Mouse (Mus musculus) heart, adult 2 months (tissue): ENCODE results near the gene Cul1. TPM values are rescaled to one million over a fixed set of nuclear protein-coding genes. Genes with fewer than 3 reads are reported as not detected.

Source experiments
- DNase-seq, 2 experiments: peaks; one replicate each; pipeline ENCODE4 v3.0.0; 2021
- H3K27ac ChIP-seq: fragments of 200-600 bp; 2 replicates; pipeline ENCODE4 v1.8.1; 2022
- H3K27me3 ChIP-seq: fragments of 200-500 bp; 2 replicates; pipeline ENCODE4 v1.6.1; 2012; ENCODE audit warnings: mild to moderate bottlenecking, low read length, inconsistent platforms, mixed read lengths; ENCODE audit not compliant: control insufficient read depth, insufficient read depth
- H3K36me3 ChIP-seq: fragments of 200-500 bp; 2 replicates; pipeline ENCODE4 v1.6.1; 2012; ENCODE audit warnings: low read length, inconsistent platforms; ENCODE audit not compliant: control insufficient read depth, insufficient read depth
- H3K4me1 ChIP-seq: fragments of 200-500 bp; 2 replicates; pipeline ENCODE4 v1.6.1; 2011; ENCODE audit warnings: low read length; ENCODE audit not compliant: control insufficient read depth, insufficient read depth
- H3K4me3 ChIP-seq: fragments of 200-600 bp; 2 replicates; pipeline ENCODE4 v1.8.1; 2022
- H3K79me2 ChIP-seq: fragments of 200-500 bp; replicated peaks from 2 replicates; pipeline ENCODE4 v1.6.1; 2012; ENCODE audit warnings: mild to moderate bottlenecking, inconsistent platforms, low read length, moderate library complexity, mixed read lengths; ENCODE audit not compliant: control insufficient read depth, insufficient read depth
- H3K9ac ChIP-seq: fragments of 200-500 bp; 2 replicates; pipeline ENCODE4 v1.6.1; 2012; ENCODE audit warnings: low read depth, mild to moderate bottlenecking, control low read depth, inconsistent platforms, low read length, mixed read lengths
- CTCF ChIP-seq: fragments of 200-600 bp; IDR thresholded peaks from 2 replicates; pipeline ENCODE4 v1.8.1; 2022; ENCODE audit warnings: antibody characterized with exemption, mild to moderate bottlenecking, moderate library complexity
- EP300 ChIP-seq: fragments of 200-500 bp; IDR thresholded peaks from 2 replicates; pipeline ENCODE4 v1.6.1; 2011; ENCODE audit warnings: low read depth, low read length, control low read depth; ENCODE audit not compliant: insufficient read depth
- POLR2A ChIP-seq: fragments of 200-500 bp; IDR thresholded peaks from 2 replicates; pipeline ENCODE4 v1.6.1; 2011; ENCODE audit warnings: mild to moderate bottlenecking, low read depth, low read length, control low read depth; ENCODE audit not compliant: insufficient read depth
- WGBS: fragments of 180-500 bp; shearing (Covaris S2); methylation state at CpG from one replicate; pipeline ENCODE4 v1.1.7; 2018; 5-methylcytosine and 5-hydroxymethylcytosine counted together
- intact Hi-C: fragments of 180-260 bp; cut with DNase I; formaldehyde crosslinking; loops from one replicate; pipeline ENCODE4 v1.15.1; 2025
- polyA plus RNA-seq: library from polyadenylated mRNA; depleted of rRNA; stranded (reverse); fragments of >200 nt; gene quantifications from 2 replicates; pipeline ENCODE4 v1.2.3, GENCODE M21; 2012
- total RNA-seq, 2 experiments: library from RNA; stranded (reverse); gene quantifications; 2 replicates each; pipeline ENCODE4 v1.2.3; 2021

Gene Cul1
- total and polyA plus RNA-seq, 3 experiments, result 22.7 to 68.6 (median 60.0) TPM

DNA sequence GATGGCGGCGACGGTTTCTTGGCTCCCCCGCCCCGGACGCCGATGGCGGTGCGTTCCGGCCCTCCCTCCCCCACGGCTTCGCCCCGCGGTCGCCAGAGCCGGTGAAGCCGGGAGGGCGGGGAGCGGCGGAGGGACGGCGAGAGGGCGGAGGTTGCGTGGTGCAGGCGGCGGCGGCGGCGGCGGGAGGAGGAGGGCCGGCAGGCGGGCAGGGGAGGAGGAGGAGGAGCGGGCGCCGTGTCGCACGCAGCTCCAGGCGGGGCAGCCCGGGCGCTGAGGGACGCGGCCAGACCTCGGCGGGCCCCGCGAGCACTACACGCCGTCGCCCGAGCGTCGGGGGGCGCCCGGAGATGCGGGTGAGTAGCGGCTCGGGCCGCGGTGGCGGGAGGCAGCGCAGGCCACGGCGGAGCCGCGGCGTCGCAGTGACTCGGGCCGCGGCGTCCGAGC is 955 bp downstream of the Cul1 start:
- Histone ChIP-seq H3K27me3 (no peaks in the 10 kb centered on the region), H3K27ac (peak overlapping the region; percentile 93), H3K79me2 (0 out of 2 replicates have a peak, but pooled peaks cover 4% of the 10 kb centered on the region), H3K9ac (peak overlapping the region; percentile 98), H3K36me3 (peaks cover 15% of the 10 kb centered on the region), H3K4me1 (peaks cover 7% of the 10 kb centered on the region), H3K4me3 (peak overlapping the region; percentile 91)
- peak; percentile 90 to 91 for DNase-seq
- intact Hi-C loops, result loop anchor here (2.0 to 10.0 kb wide), 2 partner anchors 139 to 141 kb away; partner anchors contain the start of gene Ezh2
- WGBS, result under 1% methylated on average over 63 of the region's 72 CpGs
- TF ChIP-seq CTCF (no peak), EP300 (no peak), POLR2A (no peak; the same call in 1 of the 2 replicates)

DNA sequence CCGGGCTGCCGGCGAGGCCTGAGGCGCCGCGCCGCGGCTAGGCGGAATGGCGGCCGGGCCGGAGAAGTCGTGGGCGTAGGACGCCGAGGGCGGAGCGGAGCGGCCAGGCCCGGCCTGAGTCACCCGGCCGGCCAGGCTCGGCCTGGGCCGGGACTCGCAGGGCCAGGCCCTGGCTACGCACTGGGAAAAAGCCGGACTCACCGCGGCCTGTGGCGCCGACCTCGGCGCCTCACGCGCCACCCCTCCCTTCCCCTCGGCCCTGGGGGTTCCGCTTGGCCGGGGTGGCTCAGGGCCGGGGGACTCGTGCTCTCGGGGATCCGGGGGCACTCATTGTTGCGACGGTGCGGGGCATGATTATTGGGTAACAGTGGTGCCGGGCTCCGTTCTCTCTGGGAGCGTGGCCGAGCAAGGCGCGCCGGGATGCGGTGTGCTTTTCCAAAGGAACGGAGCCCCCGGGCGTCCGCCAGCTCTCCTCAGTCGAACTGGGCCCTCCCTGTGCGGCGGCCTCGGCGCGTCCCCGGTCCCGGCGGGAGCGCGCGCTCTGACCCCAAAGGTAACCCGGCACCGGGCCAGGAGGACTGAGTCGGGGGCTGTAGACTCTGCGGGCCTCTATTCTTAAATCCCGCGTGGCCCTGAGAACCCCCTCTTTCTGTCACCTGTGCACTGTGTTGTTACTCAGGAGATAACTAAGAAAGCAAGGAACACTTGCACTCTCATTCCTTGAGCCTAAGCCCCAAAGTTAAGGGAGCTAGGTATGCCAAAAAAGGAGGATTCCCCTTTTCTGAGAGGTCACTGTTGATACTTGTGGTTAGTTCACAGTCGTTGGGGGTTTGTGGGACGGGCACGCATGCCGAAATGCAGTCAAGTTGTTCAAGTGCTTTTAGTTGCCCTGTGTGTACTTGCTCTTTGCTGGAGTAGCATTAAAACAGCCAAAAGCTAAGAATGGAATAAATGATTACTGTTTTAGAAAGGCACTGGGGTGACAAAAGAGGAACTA is 1.7 kb downstream of the Cul1 start:
- Histone ChIP-seq H3K79me2 (0 out of 2 replicates have a peak, but pooled peaks cover 4% of the 10 kb centered on the region), H3K9ac (peak overlapping the region; percentile 98)
- DNase-seq, result peak; percentile 79 to 86

DNA sequence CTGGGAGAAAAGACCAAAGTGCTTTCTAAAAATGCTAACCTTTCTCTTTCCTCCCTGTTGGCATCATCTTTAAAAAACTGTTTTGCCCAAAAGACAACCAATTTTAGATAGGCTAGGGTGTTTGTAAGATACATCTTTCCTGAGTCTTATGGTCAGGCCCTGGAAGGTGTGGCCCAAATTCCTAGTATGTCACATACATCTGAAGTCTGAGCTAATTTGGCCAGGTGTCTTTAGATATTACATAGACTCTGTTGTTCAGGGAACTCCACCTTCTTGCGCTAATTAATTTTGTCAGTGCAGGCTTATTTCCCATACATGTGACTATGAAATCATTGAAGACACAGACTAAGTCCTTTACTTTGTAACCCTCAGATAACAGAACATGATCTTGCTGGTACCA is 2.6 kb downstream of the Cul1 start:
- H3K36me3 ChIP-seq, result peaks cover 15% of the 10 kb centered on the region
- no peak overlapping the region; the same call in 1 of the 2 replicates for H3K27ac ChIP-seq
- TF ChIP-seq EP300, result no peak
- TF ChIP-seq POLR2A, result no peak
- no peak for TF ChIP-seq CTCF
- H3K4me1 ChIP-seq, result peaks cover 7% of the 10 kb centered on the region
- H3K9ac ChIP-seq, result no peak overlapping the region
- intact Hi-C loops, result loop anchor here (2.0 to 10.0 kb wide), 3 partner anchors 51 to 141 kb away; partner anchors contain the start of gene Ezh2
- 0 out of 2 replicates have a peak, but pooled peaks cover 4% of the 10 kb centered on the region for H3K79me2 ChIP-seq
- H3K4me3 ChIP-seq, result peak overlapping the region; percentile 91
- H3K27me3 ChIP-seq, result no peaks in the 10 kb centered on the region
- 62% methylated on average over 1 of the region's 1 CpGs for WGBS
- DNase-seq, result no peak

More for the DNA sequence above, 1.7 kb downstream of the Cul1 start:
- Histone ChIP-seq H3K27me3 (no peaks in the 10 kb centered on the region), H3K4me3 (peak overlapping the region; percentile 91), H3K36me3 (peaks cover 15% of the 10 kb centered on the region), H3K27ac (peak overlapping the region; percentile 93), H3K4me1 (peaks cover 7% of the 10 kb centered on the region)
- intact Hi-C loops, result loop anchor here (2.0 to 10.0 kb wide), 3 partner anchors 52 to 140 kb away; partner anchors contain the start of gene Ezh2
- TF ChIP-seq EP300, result no peak
- TF ChIP-seq CTCF, result no peak
- TF ChIP-seq POLR2A, result no peak; the same call in 1 of the 2 replicates
- under 1% methylated on average over 79 of the region's 79 CpGs for WGBS

DNA sequence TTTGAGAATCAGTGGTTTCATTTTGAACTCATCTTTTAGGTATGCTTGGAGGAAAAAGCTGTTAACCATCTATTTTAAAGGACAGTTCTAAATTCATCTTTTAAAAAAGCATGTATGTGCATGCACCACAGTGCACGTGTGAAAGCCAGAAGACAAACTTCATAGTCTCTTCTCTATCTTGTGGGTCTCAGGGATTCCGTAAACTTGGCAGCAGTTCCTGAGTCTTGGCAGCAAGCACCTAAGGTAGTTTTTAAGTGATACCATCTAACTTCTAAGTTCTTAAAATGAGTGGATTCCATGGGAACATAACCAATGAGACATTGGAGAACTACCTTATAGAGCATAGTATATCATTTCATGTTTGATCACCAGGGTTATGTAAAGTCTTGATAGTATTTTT is 3.7 kb downstream of the Cul1 start:
- Histone ChIP-seq H3K79me2 (peaks cover 7% of the 10 kb centered on the region), H3K27me3 (no peaks in the 10 kb centered on the region), H3K9ac (no peak overlapping the region), H3K4me3 (no peak overlapping the region), H3K36me3 (peaks cover 15% of the 10 kb centered on the region), H3K4me1 (peaks cover 7% of the 10 kb centered on the region), H3K27ac (no peak overlapping the region)
- intact Hi-C loops, result loop anchor here (5.0 to 10.0 kb wide), 2 partner anchors 50 to 142 kb away; no protein-coding TSS in a partner anchor
- no peak for DNase-seq
- WGBS, result 21% methylated on average over 2 of the region's 2 CpGs
- TF ChIP-seq EP300, result no peak
- TF ChIP-seq POLR2A, result no peak
- no peak for TF ChIP-seq CTCF

DNA sequence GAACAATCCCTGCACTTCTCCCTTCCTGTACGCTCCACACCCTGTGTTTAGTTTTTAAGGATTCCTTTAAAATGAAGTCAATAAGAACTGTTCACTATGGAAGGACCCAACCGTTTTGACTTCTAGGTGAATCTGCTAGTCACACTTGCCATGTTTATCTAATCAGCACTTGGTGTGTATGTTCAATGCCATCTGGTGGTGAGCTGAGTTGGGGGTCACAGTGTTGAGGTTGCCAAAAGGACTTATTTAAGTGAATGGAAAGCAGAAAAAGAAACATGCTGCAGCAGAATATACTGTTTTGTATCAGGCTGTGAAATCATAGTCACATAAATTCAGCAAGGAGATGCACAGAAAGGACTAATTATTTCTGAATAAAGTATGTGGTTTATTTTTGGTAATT is 12.2 kb downstream of the Cul1 start:
- 46% methylated on average over 2 of the region's 2 CpGs for WGBS
- no peak for TF ChIP-seq EP300
- no peak for TF ChIP-seq POLR2A
- TF ChIP-seq CTCF, result no peak

More for the DNA sequence above, 12.2 kb downstream of the Cul1 start:
- peaks cover 8% of the 10 kb centered on the region for H3K4me1 ChIP-seq
- peaks cover 12% of the 10 kb centered on the region for H3K36me3 ChIP-seq
- no peak for DNase-seq
- no peak overlapping the region for H3K4me3 ChIP-seq
- H3K27me3 ChIP-seq, result no peaks in the 10 kb centered on the region
- no peak overlapping the region for H3K9ac ChIP-seq
- H3K27ac ChIP-seq, result no peak overlapping the region
- H3K79me2 ChIP-seq, result peaks cover 14% of the 10 kb centered on the region
- intact Hi-C loops, result no loop called here
